Mouse (Mus musculus) lung, embryonic 16.5 days (tissue): ENCODE measurements around the gene Chat. TPM values are rescaled to one million over a fixed set of nuclear protein-coding genes. Genes with fewer than 3 reads are reported as not detected.
A peak's percentile ranks its signal among the peaks of the same experiment; 100 is the strongest.

Experiments used
- ATAC-seq: fragments of 200-750 bp; cut with Nextera tagmentation; 2 replicates; pipeline ENCODE4 v1.8.0; 2017; ENCODE audit warnings: low read depth, mild to moderate bottlenecking, moderate library complexity
- H3K27ac ChIP-seq: fragments of 300-500 bp; sonication (generic); 2 replicates; pipeline ENCODE4 v1.5.1; 2014; ENCODE audit warnings: mild to moderate bottlenecking, control low read depth, low read length
- H3K27me3 ChIP-seq: fragments of 300-500 bp; sonication (generic); 2 replicates; pipeline ENCODE4 v1.6.1; 2014; ENCODE audit warnings: low read depth, low read length, mixed read lengths; ENCODE audit not compliant: control insufficient read depth, insufficient read depth
- H3K36me3 ChIP-seq: fragments of 300-500 bp; sonication (generic); 2 replicates; pipeline ENCODE4 v1.6.1; 2014; ENCODE audit warnings: low read length; ENCODE audit not compliant: control insufficient read depth, insufficient read depth
- H3K4me1 ChIP-seq: fragments of 300-500 bp; sonication (generic); replicated peaks from 2 replicates; pipeline ENCODE4 v1.6.1; 2014; ENCODE audit warnings: low read length, mixed read lengths; ENCODE audit not compliant: control insufficient read depth, insufficient read depth
- H3K4me2 ChIP-seq: fragments of 300-500 bp; sonication (generic); 2 replicates; pipeline ENCODE4 v1.6.1; 2014; ENCODE audit warnings: low read depth, low read length, control low read depth
- H3K4me3 ChIP-seq: fragments of 300-500 bp; sonication (generic); 2 replicates; pipeline ENCODE4 v1.5.1; 2014; ENCODE audit warnings: mild to moderate bottlenecking, low read length, control low read depth
- H3K9ac ChIP-seq: fragments of 300-500 bp; sonication (generic); 2 replicates; pipeline ENCODE4 v1.6.1; 2014; ENCODE audit warnings: low read length, control low read depth
- H3K9me3 ChIP-seq: fragments of 300-500 bp; sonication (generic); 2 replicates; pipeline ENCODE4 v1.6.1; 2016; ENCODE audit warnings: low read length; ENCODE audit not compliant: control insufficient read depth
- WGBS: fragments of 180-500 bp; shearing (Covaris S2); extraction: QIAGEN DNeasy Blood & Tissue Kit; methylation state at CpG from one replicate; pipeline ENCODE4 v1.1.7; 2014; 5-methylcytosine and 5-hydroxymethylcytosine counted together
- polyA plus RNA-seq: library from polyadenylated mRNA; unstranded; fragments of >200 nt; fragmentation: Nextera tagmentation; extraction: Ambion mirVana; gene quantifications from 2 replicates; pipeline ENCODE4 v1.2.1, GENCODE M21; 2015

The Chat gene
- 0.08 TPM in 1 of 2 replicates, not detected in the other for polyA plus RNA-seq

DNA sequence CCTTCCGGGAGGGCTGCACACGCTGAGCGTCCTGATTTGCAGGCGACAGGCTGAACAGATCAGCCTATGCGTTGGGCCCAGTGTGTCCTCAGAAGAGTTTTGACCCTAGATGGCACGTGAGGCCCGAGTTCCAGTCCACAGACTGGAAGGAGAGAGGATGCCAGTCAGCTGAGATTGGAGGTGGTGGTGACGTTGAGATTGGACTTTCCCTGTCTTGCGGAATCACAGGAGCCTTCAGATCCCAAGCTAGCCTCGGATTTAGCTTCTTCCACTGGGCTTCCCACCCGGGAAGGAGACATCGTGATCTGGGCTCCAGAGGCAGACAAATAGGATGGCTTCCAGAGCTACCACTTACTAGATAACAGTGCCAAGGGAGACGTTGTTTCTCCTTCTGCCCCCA, at the start of gene Chat:
TSS of gene Chat (minus strand) at position 101 of the 400 bp plus-strand sequence.
- H3K27me3 ChIP-seq = peaks cover 66% of the 10 kb centered on the region
- no peak within 1 kb of the TSS for H3K9ac ChIP-seq
- no peaks in the 10 kb centered on the region for H3K36me3 ChIP-seq
- ATAC-seq = no peak
- 12% methylated on average over 13 of the region's 13 CpGs for WGBS
- no peak within 1 kb of the TSS for H3K27ac ChIP-seq
- H3K4me1 ChIP-seq = no peaks in the 10 kb centered on the region; the same call in 1 of the 2 replicates
- H3K4me2 ChIP-seq = peak within 1 kb of the TSS; percentile 45
- H3K9me3 ChIP-seq = no peaks in the 10 kb centered on the region
- H3K4me3 ChIP-seq = peak within 1 kb of the TSS; percentile 30

DNA sequence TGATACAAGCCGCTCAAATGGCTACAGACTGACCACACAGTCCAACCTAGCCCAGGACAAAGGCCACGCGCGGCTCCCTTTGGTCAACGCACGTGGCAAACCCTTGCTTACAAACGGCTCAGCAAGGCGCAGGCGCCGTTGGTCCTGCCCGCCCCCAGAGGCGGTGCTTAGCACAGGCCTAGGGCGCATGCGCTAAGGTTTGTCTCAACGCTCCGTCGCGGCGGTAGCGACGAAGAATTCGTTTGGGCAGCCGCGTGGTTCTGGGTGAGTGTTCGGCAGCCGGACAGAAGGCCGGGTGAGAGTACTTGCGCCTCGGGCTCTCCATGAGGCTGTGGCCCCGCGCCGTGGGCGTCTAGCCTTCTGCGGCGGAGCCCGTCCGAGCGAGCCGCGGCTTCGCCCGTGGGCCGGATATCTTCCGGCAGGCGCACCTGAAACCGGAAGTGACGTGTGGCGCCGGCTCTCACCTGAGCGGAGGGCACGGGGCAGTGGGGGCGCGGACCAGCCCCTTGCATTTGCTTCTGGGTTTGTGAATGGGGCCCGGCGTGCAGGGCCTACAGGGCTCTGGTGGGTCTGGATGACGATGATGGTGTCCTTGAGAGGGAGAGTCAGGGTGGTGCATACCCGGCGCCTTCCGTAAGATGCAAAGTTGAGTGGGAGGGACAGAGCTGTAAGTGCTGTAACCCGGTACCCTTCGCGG, 47.7 kb upstream of the Chat start, which contains the start of gene Ercc6:
TSS of gene Ercc6 (plus strand) at position 186 of the 697 bp plus-strand sequence.
- Histone ChIP-seq H3K4me2 (peak within 1 kb of the TSS; percentile 83), H3K27me3 (no peaks in the 10 kb centered on the region), H3K4me1 (peaks cover 11% of the 10 kb centered on the region), H3K9ac (peak within 1 kb of the TSS; percentile 86), H3K27ac (peak within 1 kb of the TSS; percentile 72), H3K4me3 (peak within 1 kb of the TSS; percentile 79), H3K36me3 (peaks cover 8% of the 10 kb centered on the region; the same call in 1 of the 2 replicates), H3K9me3 (no peaks in the 10 kb centered on the region)
- peak; percentile 97 for ATAC-seq
- WGBS = under 1% methylated on average over 62 of the region's 62 CpGs

DNA sequence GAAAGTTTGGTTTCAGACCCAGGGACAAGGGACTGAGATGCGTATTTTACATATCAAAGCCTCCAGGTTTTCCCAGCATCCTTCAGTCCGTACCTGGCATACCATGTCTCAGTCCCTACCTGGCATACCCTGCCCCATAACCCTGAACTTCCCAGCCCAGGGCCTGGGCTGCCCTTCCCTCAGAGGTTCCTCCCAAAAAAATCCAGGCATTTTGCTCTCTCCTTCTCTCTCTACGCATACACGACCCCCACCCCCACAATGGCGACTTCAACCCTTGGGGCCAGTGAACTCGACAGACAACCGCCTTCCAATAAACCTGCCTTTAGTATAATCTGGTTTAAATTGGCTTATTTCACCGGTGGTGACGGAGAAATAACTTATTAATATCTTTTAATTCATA, 47.1 kb upstream of the Chat start:
- Histone ChIP-seq H3K36me3 (peaks cover 8% of the 10 kb centered on the region; the same call in 1 of the 2 replicates), H3K27ac (no peak overlapping the region), H3K4me1 (peaks cover 11% of the 10 kb centered on the region), H3K4me2 (peak overlapping the region; percentile 83), H3K27me3 (no peaks in the 10 kb centered on the region), H3K9ac (peak overlapping the region; percentile 86), H3K9me3 (no peaks in the 10 kb centered on the region), H3K4me3 (peak overlapping the region; percentile 79)
- ATAC-seq = peak; percentile 19; the same call in 1 of the 2 replicates
- 44% methylated on average over 9 of the region's 9 CpGs for WGBS

DNA sequence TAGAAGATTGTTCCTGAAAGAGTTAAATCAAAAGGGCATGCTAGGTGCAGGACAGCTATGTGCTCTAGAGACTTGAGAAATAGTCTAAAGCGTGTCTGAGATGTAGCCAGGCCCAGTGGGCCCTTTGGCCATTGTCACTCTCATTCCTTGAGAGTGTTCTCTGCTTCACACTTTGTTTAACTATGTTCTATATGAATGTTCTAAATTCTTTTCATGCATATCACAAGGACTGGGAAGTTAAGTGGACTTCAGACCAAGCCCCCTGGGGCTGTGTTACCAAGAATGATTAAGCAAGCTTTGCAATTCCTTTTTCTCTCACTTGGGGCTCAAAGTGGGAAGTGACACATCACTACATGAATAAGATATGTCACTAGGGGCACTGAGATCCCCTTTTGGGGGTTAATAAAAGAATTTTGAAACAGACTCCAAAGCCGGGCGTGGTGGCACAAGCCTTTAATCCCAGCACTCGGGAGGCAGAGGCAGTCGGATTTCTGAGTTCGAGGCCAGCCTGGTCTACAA, 43.7 kb upstream of the Chat start:
- Histone ChIP-seq H3K36me3 (no peaks in the 10 kb centered on the region), H3K4me2 (no peak overlapping the region), H3K4me1 (peaks cover 8% of the 10 kb centered on the region), H3K9ac (no peak overlapping the region), H3K27ac (no peak overlapping the region), H3K9me3 (no peaks in the 10 kb centered on the region), H3K4me3 (no peak overlapping the region), H3K27me3 (no peaks in the 10 kb centered on the region)
- no peak for ATAC-seq
- 77% methylated on average over 6 of the region's 6 CpGs for WGBS

DNA sequence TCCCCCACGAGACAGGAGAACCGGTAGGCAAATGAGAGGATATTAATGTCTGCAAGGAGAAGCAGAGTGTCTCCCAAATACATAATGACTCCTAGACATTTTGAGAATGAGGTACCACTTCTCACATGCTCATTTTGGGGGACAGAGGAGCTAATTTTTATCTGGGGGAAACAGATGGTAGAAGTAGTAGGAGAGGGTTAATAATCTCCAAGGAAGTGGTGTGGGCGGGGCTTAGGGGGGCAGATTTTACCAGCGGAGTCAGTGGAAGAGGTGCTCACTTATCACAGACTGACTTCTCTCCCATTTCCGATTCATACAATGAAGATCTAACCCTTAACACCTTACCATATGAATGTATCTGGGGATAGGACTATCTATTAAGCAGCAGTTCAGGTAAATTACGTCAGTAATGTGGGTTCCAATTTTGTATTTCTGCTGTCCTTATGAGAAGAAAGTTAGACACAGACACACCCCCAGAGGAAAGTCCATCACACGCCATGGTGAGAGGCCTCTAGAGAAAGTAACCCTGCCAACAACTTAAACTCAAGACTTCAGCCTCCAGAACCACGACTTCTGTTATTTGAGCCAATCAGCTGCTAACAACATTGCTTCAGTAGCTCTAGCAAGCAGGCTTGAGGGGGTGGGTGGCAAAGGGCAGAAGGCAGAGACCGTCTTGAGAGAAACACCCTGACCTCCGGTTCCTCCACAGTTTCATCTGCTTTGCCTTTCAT, 42.5 kb upstream of the Chat start:
- ATAC-seq = no peak
- Histone ChIP-seq H3K4me1 (peaks cover 5% of the 10 kb centered on the region), H3K9ac (no peak overlapping the region), H3K27ac (no peak overlapping the region), H3K4me3 (no peak overlapping the region), H3K27me3 (no peaks in the 10 kb centered on the region), H3K36me3 (no peaks in the 10 kb centered on the region), H3K4me2 (no peak overlapping the region), H3K9me3 (no peaks in the 10 kb centered on the region)
- 39% methylated on average over 10 of the region's 10 CpGs for WGBS

DNA sequence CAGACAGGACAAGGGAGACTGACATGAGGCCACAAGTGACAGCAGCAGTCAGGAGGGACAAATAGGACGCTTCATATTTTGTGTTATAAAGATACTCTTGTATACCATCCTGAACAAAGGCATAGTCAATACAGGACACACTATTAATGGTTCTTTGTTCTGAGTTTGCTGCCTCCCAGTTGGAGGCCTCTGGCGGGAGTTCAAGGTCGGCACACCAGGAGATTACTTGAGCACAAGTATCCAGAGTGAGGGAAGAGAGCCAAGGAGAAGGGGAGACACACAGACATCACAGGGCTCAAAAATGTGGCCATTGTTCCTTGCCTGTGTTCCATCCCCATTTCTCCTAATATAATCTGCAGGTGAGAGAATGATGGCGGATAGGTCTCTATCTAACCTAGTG, 41.4 kb upstream of the Chat start:
- no peak overlapping the region for H3K4me2 ChIP-seq
- no peak overlapping the region for H3K9ac ChIP-seq
- no peak for ATAC-seq
- no peak overlapping the region for H3K27ac ChIP-seq
- 0 out of 2 replicates have a peak, but pooled peaks cover 2% of the 10 kb centered on the region for H3K4me1 ChIP-seq
- no peaks in the 10 kb centered on the region for H3K36me3 ChIP-seq
- H3K9me3 ChIP-seq = no peaks in the 10 kb centered on the region
- WGBS = 77% methylated on average over 4 of the region's 4 CpGs
- H3K4me3 ChIP-seq = no peak overlapping the region
- no peaks in the 10 kb centered on the region for H3K27me3 ChIP-seq

DNA sequence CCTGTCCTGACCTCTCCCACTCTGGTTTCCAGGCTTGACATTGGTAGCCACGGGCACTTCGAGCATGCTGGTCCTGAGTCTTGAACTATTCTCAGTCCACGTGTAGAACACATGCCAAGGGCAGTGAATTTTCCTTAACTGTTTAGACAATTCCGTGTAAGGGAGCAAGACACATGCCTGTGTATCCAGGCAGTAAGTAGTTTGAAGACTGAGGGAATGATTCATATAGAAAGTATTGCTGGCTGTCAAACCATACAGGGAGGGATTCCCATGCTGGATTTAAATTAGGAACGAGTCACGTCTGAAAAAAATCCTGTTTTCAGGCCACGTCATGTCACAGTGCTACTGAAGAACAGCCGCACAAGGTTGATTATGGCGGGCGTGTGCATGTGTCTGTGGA, 40.5 kb upstream of the Chat start:
- Histone ChIP-seq H3K4me3 (no peak overlapping the region), H3K9ac (no peak overlapping the region), H3K9me3 (no peaks in the 10 kb centered on the region), H3K4me1 (0 out of 2 replicates have a peak, but pooled peaks cover 2% of the 10 kb centered on the region), H3K36me3 (no peaks in the 10 kb centered on the region), H3K4me2 (no peak overlapping the region), H3K27ac (no peak overlapping the region), H3K27me3 (no peaks in the 10 kb centered on the region)
- 82% methylated on average over 10 of the region's 10 CpGs for WGBS
- no peak for ATAC-seq

DNA sequence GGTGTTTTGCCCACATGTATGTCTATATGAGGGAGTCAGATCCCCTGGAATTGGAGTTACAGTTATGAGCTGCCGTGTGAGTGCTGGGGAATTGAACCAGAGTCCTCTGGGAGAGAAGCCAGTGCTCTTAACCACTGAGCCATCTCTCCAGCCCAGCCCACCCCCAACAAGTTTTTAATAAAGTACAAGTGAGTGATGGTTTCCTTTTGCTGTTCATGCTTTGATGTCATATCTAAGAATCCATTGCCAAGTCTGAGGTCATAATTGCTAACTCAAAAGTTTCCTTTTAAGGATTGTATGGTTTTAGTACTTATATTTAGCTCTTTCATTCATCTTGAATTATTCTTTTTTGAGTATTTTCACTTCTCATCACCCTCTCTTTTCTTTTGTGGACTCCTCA, 38.1 kb upstream of the Chat start:
- Histone ChIP-seq H3K27ac (no peak overlapping the region), H3K4me3 (no peak overlapping the region), H3K9me3 (no peaks in the 10 kb centered on the region), H3K4me2 (no peak overlapping the region), H3K27me3 (no peaks in the 10 kb centered on the region), H3K4me1 (0 out of 2 replicates have a peak, but pooled peaks cover 2% of the 10 kb centered on the region), H3K36me3 (no peaks in the 10 kb centered on the region), H3K9ac (no peak overlapping the region)
- no peak for ATAC-seq
- 52% methylated on average over 1 of the region's 1 CpGs for WGBS
